ENCODE assay signal across 26 mouse cellular contexts in the genomic region with DNA sequence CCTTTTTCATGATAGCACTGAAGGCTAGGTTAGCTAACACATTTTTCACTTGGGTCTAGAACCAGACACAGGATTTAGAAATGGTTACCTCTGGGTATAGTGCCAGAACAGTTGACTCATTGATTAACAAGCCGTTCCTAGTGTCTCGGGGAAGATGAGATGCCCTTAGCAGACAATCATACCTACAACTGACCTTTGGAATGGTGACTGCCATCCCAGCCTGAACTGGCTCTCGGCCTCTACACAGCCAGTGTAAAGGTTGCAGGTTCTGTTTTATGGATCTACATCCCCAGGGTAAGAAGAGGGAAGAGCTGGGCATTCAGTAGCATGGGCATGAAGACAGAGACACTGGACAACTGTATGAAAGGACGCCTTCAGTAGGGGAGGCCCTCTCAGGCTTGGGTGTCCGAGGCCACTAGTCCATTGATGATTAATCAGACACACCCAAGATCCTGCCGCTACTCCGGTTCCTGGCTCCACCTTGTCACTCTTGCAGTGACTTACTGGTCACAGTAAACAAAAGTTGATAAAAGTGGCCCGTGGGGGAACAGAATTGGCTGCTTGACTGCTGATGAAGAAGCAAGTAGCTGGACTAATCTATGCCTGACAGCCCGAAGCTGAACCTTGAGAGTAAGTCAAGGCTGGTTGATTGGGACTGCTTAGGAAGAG.
DNase-seq lines count a peak whose midpoint lies in the region; ATAC-seq and TF ChIP-seq lines count a peak whose summit lies in the region.
"Had no signal": no experiment of that assay in that cellular context is flagged by ENCODE, and none has a peak within 500 bp of the region (broad histone marks: within the 10 kb centered on the region; RNA-seq: fewer than 3 reads in every experiment).

No protein-coding gene starts in this region.

- 78% methylated on average over 9 of the region's 9 CpGs for whole genome bisulfite sequencing in intestine, embryonic 14.5 days
- WGBS in intestine, embryonic 16.5 days: 61% methylated on average over 9 of the region's 9 CpGs
- 62% methylated on average over 9 of the region's 9 CpGs for WGBS in stomach, postnatal 0 days

- no peak for TF ChIP-seq EP300 in stomach, postnatal 0 days (optimal IDR thresholded peaks at IDR 0.05)

- TF ChIP-seq CTCF in stomach, postnatal 0 days (IDR thresholded peaks at IDR 0.05; ENCODE audit: low read depth): no peak

- H3K4me2 ChIP-seq in intestine, embryonic 14.5 days (ENCODE audit: low read length): no peak overlapping the region
- no peak overlapping the region; the same call in 1 of the 2 replicates for H3K4me2 ChIP-seq in intestine, embryonic 16.5 days (ENCODE audit: low read depth, low read length)
- H3K4me2 ChIP-seq in stomach, postnatal 0 days (replicated peaks; ENCODE audit: low read depth): no peak overlapping the region; the same call in 1 of the 2 replicates
- H3K4me2 ChIP-seq: heart, embryonic 15.5 days; hindbrain, embryonic 12.5 days; limb, embryonic 13.5 days; lung, embryonic 14.5 days; midbrain, embryonic 15.5 days had no signal

- ATAC-seq in intestine, embryonic 14.5 days (replicated peaks; ENCODE audit: low FRiP score, low TSS enrichment, low read depth): 0 out of 2 replicates have a peak, but pooled peaks have one; percentile 53
- peak; percentile 78 for ATAC-seq in intestine, embryonic 16.5 days
- ATAC-seq in stomach, postnatal 0 days (ENCODE audit: low FRiP score, low TSS enrichment): peak; percentile 86
- ATAC-seq: forebrain, postnatal 0 days; hindbrain, postnatal 0 days; midbrain, embryonic 15.5 days had no signal

- no peaks in the 10 kb centered on the region for H3K27me3 ChIP-seq in intestine, embryonic 14.5 days (replicated peaks; ENCODE audit: control insufficient read depth, insufficient read depth, low read length)
- no peaks in the 10 kb centered on the region for H3K27me3 ChIP-seq in intestine, embryonic 16.5 days (replicated peaks; ENCODE audit: control insufficient read depth, insufficient read depth, low read length)
- no peaks in the 10 kb centered on the region for H3K27me3 ChIP-seq in stomach, postnatal 0 days (ENCODE audit: control insufficient read depth, insufficient read depth, low read length)
- H3K27me3 ChIP-seq: heart, embryonic 15.5 days; hindbrain, embryonic 12.5 days; limb, embryonic 13.5 days; midbrain, embryonic 15.5 days had no signal

- no peak overlapping the region for H3K4me3 ChIP-seq in intestine, embryonic 14.5 days (ENCODE audit: low read depth, low read length)
- H3K4me3 ChIP-seq in intestine, embryonic 16.5 days (ENCODE audit: low read length): no peak overlapping the region
- no peak overlapping the region for H3K4me3 ChIP-seq in stomach, postnatal 0 days (ENCODE audit: low read depth, low read length)
- H3K4me3 ChIP-seq: erythroblast, embryonic 14.5 days; heart, embryonic 15.5 days; hindbrain, embryonic 12.5 days; left cerebral cortex, adult 2 months; limb, embryonic 13.5 days; midbrain, embryonic 15.5 days had no signal

- no peaks in the 10 kb centered on the region for H3K36me3 ChIP-seq in intestine, embryonic 14.5 days (ENCODE audit: control insufficient read depth, insufficient read depth, low read length)
- H3K36me3 ChIP-seq in intestine, embryonic 16.5 days (ENCODE audit: control insufficient read depth, insufficient read depth, low read length): no peaks in the 10 kb centered on the region
- H3K36me3 ChIP-seq in stomach, postnatal 0 days (ENCODE audit: control insufficient read depth, insufficient read depth, low read length): no peaks in the 10 kb centered on the region
- H3K36me3 ChIP-seq: heart, embryonic 15.5 days; hindbrain, embryonic 12.5 days; midbrain, embryonic 15.5 days had no signal

- no peak overlapping the region for H3K9ac ChIP-seq in intestine, embryonic 14.5 days (ENCODE audit: low read length)
- no peak overlapping the region for H3K9ac ChIP-seq in intestine, embryonic 16.5 days (ENCODE audit: low read depth, low read length)
- no peak overlapping the region for H3K9ac ChIP-seq in stomach, postnatal 0 days (ENCODE audit: low read length)
- H3K9ac ChIP-seq: forebrain, postnatal 0 days; heart, embryonic 15.5 days; hindbrain, embryonic 12.5 days; limb, embryonic 13.5 days; liver, embryonic 14.5 days; lung, embryonic 14.5 days; midbrain, embryonic 15.5 days had no signal

- DNase-seq in kidney, adult 9 months: peak; percentile 21
- DNase-seq in kidney, adult 18-20 months: no peak
- DNase-seq in intestine, embryonic 14.5 days (ENCODE audit: low spot score): peak; percentile 57
- peak; percentile 74 for DNase-seq in stomach, postnatal 0 days (ENCODE audit: low spot score)
- no peak for DNase-seq in layer of hippocampus, adult 18-20 months (ENCODE audit: low spot score in 2 of 2)
- no peak for DNase-seq in MN1 (ENCODE audit: low spot score)
- DNase-seq: adrenal gland, adult 8-10 months; B cell, adult 2 months; cerebellum, adult 2 months; cerebellum, postnatal 14 days; forebrain, postnatal 0 days; gastrocnemius, postnatal 10 days; heart, postnatal 36 days; lung, embryonic 14.5 days; lung, postnatal 14 days; right cerebral cortex, postnatal 25 days had no signal

- no peak overlapping the region for H3K27ac ChIP-seq in intestine, embryonic 14.5 days (ENCODE audit: low read depth)
- no peak overlapping the region for H3K27ac ChIP-seq in intestine, embryonic 16.5 days (ENCODE audit: low read length)
- peak overlapping the region; percentile 63 for H3K27ac ChIP-seq in stomach, postnatal 0 days (replicated peaks)
- H3K27ac ChIP-seq: heart, embryonic 15.5 days; hindbrain, embryonic 12.5 days; hindbrain, postnatal 0 days; kidney, postnatal 0 days; left cerebral cortex, adult 2 months; limb, embryonic 13.5 days; liver, embryonic 14.5 days; midbrain, embryonic 15.5 days had no signal

- no peaks in the 10 kb centered on the region for H3K9me3 ChIP-seq in intestine, embryonic 14.5 days (ENCODE audit: control insufficient read depth, low read length)
- no peaks in the 10 kb centered on the region for H3K9me3 ChIP-seq in intestine, embryonic 16.5 days (ENCODE audit: control insufficient read depth, low read length)
- H3K9me3 ChIP-seq in stomach, postnatal 0 days (ENCODE audit: control insufficient read depth, low read length): no peaks in the 10 kb centered on the region
- H3K9me3 ChIP-seq: heart, embryonic 15.5 days; hindbrain, embryonic 12.5 days; limb, embryonic 13.5 days; midbrain, embryonic 15.5 days had no signal

- no peaks in the 10 kb centered on the region for H3K4me1 ChIP-seq in intestine, embryonic 14.5 days (replicated peaks; ENCODE audit: control insufficient read depth, insufficient read depth, low read length)
- 0 out of 2 replicates have a peak, but pooled peaks cover 7% of the 10 kb centered on the region for H3K4me1 ChIP-seq in intestine, embryonic 16.5 days (ENCODE audit: control insufficient read depth, insufficient read depth, low read length)
- H3K4me1 ChIP-seq in stomach, postnatal 0 days (replicated peaks; ENCODE audit: control insufficient read depth, insufficient read depth): peaks cover 6% of the 10 kb centered on the region

Comparison
In these comparisons a context has a peak if more than half of its experiments do, and no peak if none do; other contexts are left out.
1. DNase-seq: peak in kidney, adult 9 months (single experiment), intestine, embryonic 14.5 days (single experiment) and stomach, postnatal 0 days (single experiment); none in kidney, adult 18-20 months (single experiment), layer of hippocampus, adult 18-20 months (0 of 2) and MN1 (single experiment).
2. Peak in every context shown above with its lines, with median percentiles within 50 percentile points of each other: ATAC-seq.